Mouse (Mus musculus) spleen, postnatal 10 days (tissue): ENCODE results near the gene Fam131a.

ENCODE experiments used
- DNase-seq, 2 experiments: peaks; one replicate each; pipeline ENCODE4 v3.0.0; 2021 to 2022; ENCODE audit warnings: low spot score in 2 of 2

The Fam131a gene

GRCm38 (mm10) chr16:20695622-20696323 lies 2.7 kb downstream of the Fam131a start:
- DNase-seq = peak in 1 of 2 experiments; percentile 48

- no peak for DNase-seq
These were observed 6.2 kb downstream of the Fam131a start for GRCm38 (mm10) chr16:20699266-20699665.

- no peak for DNase-seq
These were observed 7.0 kb downstream of the Fam131a start for GRCm38 (mm10) chr16:20700036-20700435.

GRCm38 (mm10) chr16:20701316-20701715 lies 8.3 kb downstream of the Fam131a start:
- DNase-seq = no peak

- DNase-seq = no peak
These were observed 8.9 kb downstream of the Fam131a start for GRCm38 (mm10) chr16:20701729-20702521.

GRCm38 (mm10) chr16:20702522-20702893 lies 9.5 kb downstream of the Fam131a start:
- peak; percentile 55 to 82 for DNase-seq

GRCm38 (mm10) chr16:20703071-20703470 lies 10.0 kb downstream of the Fam131a start:
- no peak for DNase-seq

GRCm38 (mm10) chr16:20703699-20704400 lies 10.8 kb downstream of the Fam131a start:
- DNase-seq = no peak

GRCm38 (mm10) chr16:20705786-20706185 lies 12.7 kb downstream of the Fam131a start:
- DNase-seq = no peak

GRCm38 (mm10) chr16:20706407-20707055 lies 13.5 kb downstream of the Fam131a start:
- DNase-seq = no peak

- DNase-seq = no peak
These were observed 15.3 kb downstream of the Fam131a start for GRCm38 (mm10) chr16:20708220-20708938.

- peak in 1 of 2 experiments; percentile 56 for DNase-seq
These were observed 16.1 kb downstream of the Fam131a start for GRCm38 (mm10) chr16:20708939-20709734.

- no peak for DNase-seq
These were observed 17.3 kb downstream of the Fam131a start for GRCm38 (mm10) chr16:20710370-20710769.

- DNase-seq = peak in 1 of 2 experiments; percentile 45
These were observed 17.8 kb downstream of the Fam131a start for GRCm38 (mm10) chr16:20710810-20711209.

GRCm38 (mm10) chr16:20712190-20712589 lies 19.1 kb downstream of the Fam131a start:
- no peak for DNase-seq

- DNase-seq = peak in 1 of 2 experiments; percentile 45
These were observed 19.8 kb downstream of the Fam131a start for GRCm38 (mm10) chr16:20712889-20713288.

GRCm38 (mm10) chr16:20714307-20715080 lies 21.5 kb downstream of the Fam131a start:
- DNase-seq = peak in 1 of 2 experiments; percentile 26

GRCm38 (mm10) chr16:20715161-20715560 lies 22.1 kb downstream of the Fam131a start:
- DNase-seq = peak in 1 of 2 experiments; percentile 24

GRCm38 (mm10) chr16:20715566-20715965 lies 22.5 kb downstream of the Fam131a start:
- no peak for DNase-seq
